Mouse (Mus musculus): ENCODE results near the gene Elmo1.

- TF ChIP-seq POLR2A (IDR thresholded peaks at IDR 0.05; ENCODE audit: control insufficient read depth, extremely low read depth, insufficient read depth, low read length, poor library complexity) (no peak), CTCF (IDR thresholded peaks at IDR 0.05; ENCODE audit: borderline replicate concordance, control insufficient read depth, extremely low read depth, insufficient read depth, low read length, poor library complexity) (peak; percentile 56; the same call in 1 of the 2 replicates)
These were observed 202.0 kb downstream of the Elmo1 start for GRCm38 (mm10) chr13:20292348-20292747.

All from thymus, adult 2 months (tissue).